Mouse (Mus musculus) ovary, postnatal 36 days (tissue): ENCODE results near the gene B4galt4.

Experiments
- DNase-seq: peaks from one replicate; pipeline ENCODE4 v3.0.0; 2022; ENCODE audit warnings: low spot score, mixed read lengths

B4galt4 gene

DNA sequence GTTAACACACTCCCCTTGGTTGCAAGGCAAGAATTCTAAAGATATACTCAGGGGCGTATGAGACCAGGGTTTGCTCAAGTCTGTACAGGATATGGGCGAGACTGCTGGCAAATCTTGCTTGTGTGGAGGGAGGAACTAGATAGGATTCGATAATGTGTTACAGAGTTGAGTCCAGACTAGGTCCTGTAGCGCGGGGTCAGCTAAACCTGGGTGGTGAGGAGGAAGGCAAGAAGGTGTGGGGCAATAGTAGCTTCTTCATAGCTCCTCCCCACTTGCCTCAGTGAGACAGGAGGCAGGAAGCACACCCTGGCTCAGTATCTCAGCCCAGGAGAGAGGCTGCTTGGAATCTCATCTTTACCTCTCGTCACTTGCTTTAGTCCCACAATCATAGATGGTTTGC, 12.9 kb upstream of the B4galt4 start:
- no peak for DNase-seq

DNA sequence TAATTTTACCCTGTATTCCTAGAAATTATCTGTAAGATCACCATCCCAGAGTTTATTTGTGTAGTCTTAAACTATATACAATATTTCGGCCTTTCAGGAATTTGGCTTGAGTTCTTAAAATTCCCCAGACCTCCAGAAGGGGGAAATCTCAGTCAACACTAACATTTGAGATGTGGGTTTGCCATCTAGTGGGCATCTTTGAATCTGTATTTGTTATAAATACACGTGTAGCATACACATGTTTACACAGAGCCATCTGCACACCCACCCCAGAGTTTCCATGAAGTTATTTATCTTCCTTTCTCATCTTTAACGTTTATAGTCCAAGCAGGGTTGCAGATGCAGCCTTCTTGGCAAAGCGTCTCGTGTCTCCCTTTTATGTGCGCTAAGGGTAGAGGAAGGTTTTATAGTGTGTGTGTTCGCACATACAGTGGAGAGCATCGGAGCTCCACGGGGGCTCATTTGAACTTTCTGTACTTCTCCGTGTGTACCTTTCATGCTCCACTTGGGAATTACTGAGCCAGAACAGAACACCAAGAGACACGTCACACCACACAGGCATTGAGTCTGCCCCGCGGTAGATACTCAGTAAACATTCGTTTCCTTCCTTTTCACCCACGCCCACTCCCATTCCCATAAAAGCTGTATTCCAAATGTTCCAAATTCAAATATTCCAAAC, 12.3 kb upstream of the B4galt4 start:
- DNase-seq: no peak

DNA sequence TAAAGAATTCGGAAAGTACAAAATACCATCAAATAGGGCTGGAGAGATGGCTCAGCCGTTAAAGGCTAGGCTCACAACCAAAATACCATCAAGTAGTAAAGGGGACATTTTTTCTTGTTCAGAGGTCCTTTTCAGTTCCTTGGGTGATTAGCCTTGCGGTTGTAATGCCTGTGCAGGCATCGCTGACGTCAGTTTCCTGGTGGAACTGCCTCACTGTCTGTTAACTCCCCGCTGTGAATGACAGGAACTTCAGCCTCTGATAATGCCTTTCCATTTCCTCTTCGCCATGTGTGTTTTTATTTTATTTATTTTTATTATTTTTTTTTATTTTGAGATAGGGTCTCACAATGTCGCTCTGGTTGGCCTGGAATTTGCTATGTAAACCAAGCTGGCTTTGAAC, 11.1 kb upstream of the B4galt4 start:
- DNase-seq: no peak

DNA sequence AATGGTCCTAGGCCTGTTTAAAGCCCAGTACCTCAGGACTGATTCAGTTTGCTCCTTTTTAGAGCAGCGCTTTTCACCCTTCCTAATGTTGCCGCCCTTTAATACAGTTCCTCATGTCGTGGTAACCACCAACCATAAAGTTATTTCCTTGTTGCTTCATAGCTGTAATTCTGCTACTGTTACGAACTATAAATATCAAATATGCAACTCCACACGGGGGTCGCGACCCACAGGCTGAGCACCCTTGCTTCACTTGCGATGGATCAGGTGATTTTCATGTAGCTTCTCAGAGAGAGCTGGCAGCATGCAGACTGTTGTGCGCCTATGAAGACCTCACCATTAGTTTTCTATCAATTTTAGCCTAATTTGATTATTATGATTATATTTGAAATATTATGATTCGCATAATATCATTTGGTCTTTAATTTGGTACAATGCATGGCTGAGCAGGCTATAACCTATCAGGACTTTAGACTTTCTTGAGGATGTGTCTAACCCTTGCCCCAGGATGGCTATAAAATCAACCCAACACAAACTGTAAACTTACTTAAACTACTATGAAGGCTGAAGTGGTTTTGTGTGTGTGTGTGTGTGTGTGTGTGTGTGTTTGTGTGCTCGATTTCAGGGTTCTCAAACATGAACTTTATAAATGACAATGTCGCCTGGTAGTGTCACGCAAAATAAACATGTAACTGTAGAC, 710 bp upstream of the B4galt4 start:
- DNase-seq: no peak

DNA sequence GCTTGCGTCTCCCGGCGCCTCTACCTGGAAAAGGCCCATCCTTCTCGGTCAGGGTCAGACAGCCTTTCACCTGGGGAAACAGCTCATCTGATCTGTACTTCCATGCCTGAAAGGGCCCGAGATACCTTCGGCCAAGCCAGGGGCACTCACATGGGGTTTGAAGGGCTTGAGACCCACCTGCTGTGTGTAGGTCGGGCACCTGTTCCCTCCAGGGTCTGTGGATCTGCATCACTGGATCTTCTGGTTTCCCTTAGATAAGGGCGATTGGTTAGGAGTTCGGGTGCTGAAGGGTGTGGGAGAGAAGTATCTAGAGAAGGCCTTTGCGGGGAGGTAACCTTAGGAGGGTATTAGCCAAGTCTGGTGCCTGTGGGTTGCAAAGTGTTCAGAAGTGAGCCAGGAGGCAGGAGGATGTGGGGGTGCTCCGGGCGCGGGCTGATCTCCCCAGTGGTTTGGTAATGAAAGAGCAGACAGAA, 631 bp downstream of the B4galt4 start:
- DNase-seq: peak; percentile 23

DNA sequence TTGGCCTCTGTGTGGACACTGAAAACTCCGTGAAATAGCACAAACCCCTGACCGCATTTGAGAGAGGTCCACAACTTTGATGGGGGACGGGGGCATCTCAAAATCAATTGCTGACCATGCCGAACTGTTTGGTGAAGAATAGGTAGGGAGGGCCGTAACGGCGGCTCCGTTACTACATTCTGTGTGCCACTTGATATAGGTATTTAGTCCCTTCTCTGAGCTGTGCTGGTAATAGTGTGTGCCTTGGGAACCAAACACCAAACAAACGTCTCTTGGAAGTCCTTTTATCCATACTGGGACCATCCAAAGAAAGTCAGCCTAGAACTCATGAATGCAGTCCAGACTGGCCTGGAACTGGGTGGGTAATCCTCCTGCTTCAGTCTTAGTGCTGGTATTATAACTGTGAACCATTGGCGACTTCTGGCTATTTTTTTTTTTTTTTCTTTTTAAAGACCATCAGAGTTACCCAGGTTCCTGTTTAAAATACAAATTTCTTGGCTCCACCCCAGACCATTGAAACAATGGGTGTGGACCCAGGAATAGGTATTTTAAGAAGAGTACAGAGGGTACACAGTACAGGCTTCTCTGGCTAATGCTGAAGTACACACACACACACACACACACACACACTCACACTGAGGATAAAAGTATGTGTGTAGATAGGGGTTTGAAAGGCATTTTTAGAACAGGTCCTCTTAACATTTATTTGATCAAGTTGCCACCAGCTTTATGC, 2.0 kb downstream of the B4galt4 start:
- no peak for DNase-seq

DNA sequence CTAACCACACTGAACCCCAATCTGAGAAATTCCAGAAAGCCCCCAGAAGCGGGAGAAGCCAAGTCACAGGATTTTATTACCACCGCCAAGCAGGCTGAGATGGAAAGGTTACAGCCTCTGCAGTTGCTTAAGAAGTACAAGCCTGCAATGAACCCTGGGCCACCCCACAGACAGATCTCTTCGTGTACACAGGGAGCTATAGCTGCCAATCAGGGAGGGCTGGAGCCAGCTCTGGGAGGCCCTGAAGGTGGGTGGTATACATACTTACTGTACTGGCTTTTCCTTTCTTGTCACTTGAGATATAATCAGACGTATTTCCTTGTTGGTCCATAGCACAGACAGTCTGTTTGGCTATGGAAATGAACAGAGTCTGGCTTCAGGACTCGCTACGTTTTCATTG, 8.7 kb downstream of the B4galt4 start:
- no peak for DNase-seq

DNA sequence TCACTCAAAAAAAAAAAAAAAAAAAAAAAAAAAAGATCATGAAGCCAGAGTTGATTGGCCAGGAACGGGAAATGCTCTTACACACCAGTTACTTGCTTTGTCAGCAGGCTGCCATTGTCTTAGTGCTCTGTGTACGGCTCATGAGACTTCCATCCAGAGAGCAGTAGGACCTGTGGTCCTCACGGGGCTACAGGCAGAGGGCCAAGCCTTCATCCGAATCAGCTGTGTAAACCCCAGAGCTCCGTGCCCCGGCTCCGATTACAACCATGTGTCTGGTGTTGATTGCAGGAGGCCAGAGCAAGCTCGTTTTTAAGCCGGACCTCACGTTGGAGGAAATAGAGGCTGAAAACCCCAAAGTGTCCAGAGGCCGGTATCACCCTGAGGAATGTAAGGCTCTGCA, 11.6 kb downstream of the B4galt4 start:
- DNase-seq: no peak

DNA sequence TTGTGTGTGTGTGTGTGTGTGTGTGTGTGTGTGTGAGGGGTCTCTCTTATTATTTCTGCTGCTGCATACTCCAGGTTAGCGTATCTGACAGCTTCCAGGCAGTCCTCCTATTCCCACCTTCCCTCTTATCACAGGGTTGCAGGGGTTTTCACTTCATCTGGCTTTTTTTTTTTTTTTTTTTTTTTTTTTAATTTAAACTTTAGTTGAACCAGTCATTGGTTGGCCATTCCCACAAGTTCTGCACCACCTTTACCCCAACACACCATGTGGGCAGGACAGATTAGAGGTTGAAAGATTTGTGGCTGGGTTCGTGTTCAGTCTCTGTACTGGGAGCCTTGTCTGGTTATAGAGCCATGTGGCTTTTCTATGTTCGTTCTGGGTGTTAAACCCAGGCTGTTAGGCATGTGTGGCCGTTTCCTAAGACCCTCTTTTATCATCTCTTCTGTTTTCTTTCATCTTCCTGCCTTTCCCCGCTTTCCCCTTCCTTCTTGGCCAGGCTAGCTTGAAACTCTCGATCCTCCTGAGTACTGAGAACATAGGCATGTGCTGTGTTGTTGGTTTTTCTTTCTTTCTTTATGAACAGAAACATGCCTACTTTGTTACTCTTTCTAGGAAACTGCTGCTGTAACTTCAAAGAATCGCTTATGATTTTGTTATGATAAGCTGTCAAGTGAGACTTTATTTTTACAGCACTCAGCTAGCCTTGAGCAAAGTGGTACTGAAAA, 13.6 kb downstream of the B4galt4 start:
- DNase-seq: no peak

DNA sequence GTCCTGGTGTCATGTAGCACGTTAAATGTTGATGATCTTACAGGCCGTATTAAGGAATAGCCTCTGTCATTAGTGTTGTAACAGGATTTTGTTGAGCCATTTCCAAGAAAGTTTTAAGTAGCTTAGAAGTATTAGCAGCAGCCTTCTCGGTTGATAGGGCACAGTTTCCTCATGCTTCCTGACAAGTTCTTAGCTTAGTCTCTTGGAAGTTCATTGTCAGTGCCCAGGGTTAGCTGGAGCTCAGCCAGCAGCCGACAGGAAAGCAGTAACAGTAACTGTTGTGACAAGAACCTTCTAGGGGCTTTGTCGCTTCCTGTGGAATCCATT, 14.1 kb downstream of the B4galt4 start:
- DNase-seq: no peak

DNA sequence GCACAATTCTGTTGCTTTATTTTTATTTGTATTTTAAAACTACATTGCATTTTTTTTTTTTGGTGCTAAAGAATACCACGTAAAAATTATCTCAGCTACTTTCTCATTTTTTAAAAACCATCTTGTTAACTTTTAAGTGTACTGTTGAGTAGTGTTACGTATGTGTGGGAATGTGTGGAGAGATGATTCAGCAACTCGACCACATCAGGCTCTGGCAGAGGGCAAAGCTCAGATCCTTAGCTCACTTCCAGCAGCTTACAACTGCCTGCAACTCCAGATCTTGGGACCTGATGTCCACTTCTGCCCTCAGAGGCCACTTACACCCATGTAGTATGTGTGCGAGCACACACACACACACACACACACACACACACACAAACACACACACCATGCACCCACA, 14.5 kb downstream of the B4galt4 start:
- no peak for DNase-seq

DNA sequence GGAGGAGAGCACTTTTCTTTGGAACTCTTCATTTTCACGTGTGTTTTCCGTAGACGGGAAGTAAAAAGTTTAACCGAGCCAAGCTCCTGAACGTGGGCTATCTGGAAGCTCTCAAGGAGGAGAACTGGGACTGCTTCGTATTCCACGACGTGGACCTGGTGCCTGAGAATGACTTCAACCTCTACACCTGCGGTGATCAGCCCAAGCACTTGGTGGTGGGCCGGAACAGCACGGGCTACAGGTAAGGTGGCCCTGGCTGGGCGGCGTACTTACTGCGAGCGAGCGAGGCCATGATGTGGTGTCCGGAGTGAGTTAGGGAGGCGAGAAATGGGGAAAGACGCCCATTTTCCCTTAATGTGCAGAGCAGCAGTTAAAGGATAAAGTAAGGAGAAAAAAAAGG, 15.6 kb downstream of the B4galt4 start:
- no peak for DNase-seq

DNA sequence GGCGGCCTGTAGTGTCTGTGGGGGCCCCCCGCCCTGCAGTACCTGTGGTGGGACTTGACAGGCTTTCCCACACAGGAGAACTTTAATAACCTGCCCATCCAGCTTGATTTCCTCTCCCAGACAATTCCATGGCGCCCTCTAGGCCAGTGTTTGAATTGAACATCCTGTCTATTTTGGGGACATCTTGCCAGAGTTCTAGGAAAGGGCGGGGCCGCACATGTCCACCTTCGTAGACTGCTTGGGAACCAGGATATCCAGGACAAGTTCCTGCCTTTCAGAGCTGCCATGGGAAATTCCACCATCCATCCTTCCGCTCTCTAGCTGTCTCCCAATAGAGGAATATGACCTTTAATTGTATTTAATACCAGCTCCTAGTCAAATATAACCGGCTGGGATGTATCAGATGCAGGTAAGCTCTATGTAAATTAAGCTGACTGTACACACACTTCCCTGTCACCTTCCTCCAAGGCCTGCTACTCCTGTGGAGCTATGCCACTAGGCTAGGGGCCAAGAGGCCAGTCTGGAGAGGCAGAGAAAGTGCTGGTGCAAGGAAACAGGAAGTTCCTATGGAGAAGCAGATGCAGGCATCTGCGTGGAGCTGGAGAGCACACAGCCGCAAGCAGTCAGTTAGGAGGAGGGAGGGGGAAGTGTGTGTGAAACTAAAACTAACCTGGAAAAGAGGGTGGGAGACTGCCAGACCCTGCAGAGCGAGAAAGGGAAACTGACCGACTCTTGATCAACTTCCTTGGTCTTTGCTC, 16.2 kb downstream of the B4galt4 start:
- no peak for DNase-seq

DNA sequence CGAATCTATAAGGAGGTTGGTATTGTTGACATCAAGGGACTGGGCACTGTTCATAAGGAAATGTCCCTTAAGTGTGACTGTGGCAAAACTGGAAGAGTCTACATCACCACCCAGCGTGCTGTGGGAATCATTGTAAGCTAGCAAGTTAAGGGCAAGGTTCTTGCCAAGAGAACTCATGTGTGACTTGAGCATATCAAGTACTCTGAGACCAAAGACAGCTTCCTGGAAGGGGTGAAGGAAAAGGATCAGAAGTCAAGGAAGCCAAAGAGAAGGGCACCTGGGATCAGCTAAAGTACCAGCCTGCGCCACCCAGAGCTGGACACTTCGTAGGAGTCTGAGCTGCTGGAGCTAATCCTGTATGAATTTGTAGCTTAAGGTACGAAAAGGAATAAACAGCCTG, 18.2 kb downstream of the B4galt4 start:
- DNase-seq: no peak

DNA sequence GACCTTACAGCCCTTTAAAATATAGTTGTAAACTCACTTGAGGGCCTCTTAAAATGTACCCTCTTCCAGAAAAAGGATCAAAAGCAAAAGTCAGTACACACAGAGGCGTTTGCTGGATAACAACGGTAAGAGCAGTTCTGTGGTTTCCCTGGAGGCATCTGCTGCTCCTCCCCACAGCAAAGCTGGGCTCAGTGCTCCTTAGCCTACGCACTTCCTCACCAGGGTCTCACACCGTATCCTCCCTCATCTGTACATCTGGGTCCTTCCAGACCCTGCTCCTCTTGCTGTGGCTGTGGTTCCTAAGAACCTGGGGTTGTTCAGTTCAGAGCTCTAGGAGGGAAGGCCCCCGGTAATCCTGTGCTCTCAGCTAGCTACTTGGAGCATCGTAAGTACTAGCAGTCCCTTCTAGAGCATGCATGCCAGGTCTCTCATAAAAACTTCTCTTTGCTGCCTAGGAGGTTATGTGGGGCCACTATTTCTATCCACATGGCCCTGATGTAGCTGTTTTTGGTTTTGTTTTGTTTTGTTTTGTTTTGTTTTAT, 18.8 kb downstream of the B4galt4 start:
- DNase-seq: no peak

DNA sequence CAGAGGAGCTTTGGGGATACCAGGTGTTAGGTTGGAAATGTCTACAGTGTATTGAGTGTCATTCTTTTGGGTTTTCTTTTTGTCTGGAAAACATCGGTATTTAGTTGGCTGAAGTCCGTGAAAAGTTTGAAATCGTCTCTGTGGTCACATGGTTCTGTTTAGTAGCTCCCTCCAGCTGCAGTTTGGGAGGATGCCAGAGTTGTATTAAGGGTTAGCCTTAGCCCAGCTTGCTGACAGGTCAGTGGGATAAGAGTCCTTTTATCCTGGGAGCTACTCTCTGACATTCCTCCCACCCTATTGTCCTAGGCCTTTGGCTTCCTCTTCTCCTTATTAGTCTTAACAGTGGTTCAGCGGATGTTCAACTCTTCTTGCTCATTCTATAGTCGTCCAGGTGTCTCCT, 19.9 kb downstream of the B4galt4 start:
- DNase-seq: no peak

DNA sequence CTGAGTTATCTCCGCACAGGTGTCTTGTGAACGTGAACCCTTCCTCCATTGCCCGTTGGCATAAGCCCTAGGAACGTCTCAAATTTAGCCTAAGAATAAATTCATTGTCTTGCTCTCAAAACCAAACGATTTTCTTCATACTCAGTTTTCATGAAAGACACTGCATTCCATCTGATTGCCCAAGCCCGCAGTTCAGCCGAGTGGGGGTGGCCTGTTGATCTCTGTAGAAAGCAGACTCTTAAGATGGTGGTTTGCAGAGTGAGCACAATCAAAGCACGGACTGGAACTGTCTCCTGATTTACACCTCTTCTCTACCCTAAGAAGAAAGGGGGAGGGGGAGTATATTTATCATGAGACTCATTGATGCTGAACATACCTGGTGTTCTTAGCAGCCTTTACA, 20.3 kb downstream of the B4galt4 start:
- no peak for DNase-seq

DNA sequence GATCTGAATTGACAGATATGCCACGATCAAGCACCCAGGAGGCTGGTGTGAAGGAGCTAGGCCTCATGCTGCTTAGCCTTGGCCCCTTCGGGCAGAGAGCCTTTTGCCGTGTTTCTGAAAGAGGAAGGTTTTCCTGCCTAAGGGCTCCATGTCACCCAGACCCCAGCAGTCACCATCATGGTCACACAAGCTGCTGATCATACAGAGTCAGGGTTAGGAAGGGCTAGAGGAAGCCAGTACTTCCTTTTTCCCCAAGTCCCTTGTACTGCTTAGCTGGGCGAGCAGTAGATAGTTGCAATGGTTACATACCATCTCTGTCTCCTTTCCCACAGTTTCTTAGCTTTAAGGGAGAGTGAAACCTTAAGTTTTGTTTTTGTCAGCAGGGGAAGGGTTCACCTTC, 21.4 kb downstream of the B4galt4 start:
- DNase-seq: no peak

DNA sequence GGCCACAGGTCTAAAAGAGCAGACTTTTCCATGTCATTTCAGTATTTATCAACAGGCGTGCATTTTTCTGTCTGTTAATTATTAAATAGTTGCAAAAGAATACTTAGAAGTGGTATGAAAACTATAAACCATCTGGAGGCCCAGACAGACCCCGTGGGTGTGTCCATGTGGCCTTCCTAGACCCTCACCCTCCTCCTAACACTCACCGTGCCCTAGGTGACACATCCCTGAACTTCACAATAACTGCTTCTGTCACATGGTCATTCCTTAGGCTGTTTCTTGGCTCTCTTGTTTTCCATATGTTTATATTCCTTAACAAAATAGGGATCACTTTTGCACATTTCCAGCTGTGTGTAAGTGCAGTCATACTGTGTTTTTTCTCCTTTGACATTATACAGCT, 24.6 kb downstream of the B4galt4 start:
- no peak for DNase-seq

DNA sequence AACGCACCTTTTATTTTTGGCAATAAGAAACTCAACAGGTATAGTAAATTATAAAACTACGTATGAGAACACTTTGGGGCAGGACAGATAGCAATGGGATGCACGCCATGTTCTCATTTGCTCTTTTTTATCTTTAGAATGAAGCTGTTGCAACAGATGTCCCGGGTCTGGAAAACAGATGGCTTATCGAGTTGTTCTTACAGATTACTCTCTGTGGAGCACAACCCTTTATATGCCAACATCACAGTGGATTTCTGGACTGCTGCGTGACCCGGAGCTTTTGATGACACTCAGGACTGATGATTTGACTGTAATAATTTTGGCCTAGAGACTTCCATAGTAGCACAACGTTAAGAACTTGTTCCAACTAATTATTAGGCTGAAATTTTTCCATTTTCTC, 25.7 kb downstream of the B4galt4 start:
- no peak for DNase-seq

DNA sequence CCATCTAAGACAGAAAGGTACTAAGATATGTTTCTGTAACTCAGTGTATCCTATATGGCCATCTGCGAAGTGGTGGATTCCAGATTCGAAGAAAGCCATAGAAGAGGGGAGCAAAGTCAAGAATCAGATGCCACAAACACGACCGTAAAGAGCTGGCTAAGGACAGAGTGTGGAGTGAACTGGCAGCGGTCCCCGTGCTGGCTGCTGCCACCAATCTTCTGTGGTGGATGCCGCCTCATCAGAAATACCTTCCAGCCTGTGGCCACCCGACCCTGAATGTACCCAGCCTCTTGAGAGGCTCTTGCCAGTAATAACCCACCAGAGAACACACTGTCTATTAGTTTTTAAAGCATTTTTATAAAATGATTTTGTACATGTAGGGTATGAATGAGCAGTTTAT, 26.3 kb downstream of the B4galt4 start:
- DNase-seq: no peak

DNA sequence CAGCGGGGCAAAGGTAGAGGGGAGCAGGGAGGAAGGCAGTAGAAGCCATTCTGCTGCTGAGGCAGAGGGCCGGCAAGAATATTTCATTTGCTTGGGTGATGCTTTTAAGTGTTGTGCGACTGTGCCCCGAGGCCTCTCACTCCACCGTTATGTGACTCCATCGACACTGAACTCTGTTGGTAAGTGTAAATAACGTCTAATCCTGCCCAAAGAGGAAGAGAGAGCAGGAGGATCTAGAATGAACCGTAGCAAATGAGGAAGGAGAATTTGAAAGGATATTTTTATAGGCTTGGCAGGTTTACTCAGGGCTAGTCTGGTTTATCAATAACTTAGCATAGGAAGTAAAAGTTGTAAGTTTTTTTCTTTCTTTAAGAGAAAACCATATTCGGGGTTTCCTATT, 27.5 kb downstream of the B4galt4 start:
- DNase-seq: no peak
